Mouse (Mus musculus) frontal cortex, adult (tissue): ENCODE data around the gene Upk3bl.
"Not testable (repeated sequence)": the region's sequence is repeated elsewhere in the genome, so short reads cannot be mapped to it uniquely, and the experiment has no call there.

Experiments
- ATAC-seq: cut with Nextera tagmentation; 2 replicates; pipeline ENCODE4 v1.9.2; 2017; ENCODE audit warnings: mild to moderate bottlenecking, moderate library complexity, mixed read lengths; ENCODE audit not compliant: low TSS enrichment

Gene Upk3bl

DNA sequence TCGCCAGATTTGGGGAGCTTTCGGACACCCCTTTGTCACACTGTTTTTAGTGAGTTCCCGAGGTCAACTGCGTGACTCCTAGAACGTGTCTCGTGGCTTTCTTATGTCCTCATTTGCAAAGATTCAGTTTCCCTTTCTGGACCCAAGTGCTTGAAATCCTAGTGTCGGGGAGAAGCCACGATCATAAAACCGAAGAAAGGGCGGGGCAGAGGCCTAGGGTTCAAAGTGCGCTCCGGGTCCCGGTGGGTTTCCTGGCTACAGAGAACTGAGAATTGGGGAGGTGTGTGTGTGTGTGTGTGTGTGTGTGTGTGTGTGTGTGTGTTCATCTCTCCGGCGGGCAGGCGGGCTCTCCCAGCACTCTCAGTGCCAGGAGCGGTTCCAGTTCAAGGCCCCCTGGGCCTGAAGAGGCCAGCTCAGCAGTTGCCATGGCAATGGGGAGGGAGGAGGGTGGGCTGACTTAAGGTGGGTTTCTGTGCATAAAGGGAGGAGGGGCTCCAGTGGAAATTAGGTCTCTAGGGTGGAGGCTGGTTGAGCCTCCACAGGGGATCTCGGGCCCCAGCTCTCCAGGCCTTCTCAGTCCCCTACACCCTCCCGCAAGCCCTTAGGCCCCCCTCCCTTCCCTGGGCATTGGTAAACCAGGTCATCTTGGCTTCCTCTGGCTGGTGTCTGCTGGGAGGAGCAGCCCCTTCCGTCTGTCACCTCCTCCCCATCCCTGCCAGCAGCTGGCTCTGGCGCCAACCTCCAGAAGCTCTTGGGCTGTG, 30.8 kb downstream of the Upk3bl start:
- no peak for ATAC-seq

DNA sequence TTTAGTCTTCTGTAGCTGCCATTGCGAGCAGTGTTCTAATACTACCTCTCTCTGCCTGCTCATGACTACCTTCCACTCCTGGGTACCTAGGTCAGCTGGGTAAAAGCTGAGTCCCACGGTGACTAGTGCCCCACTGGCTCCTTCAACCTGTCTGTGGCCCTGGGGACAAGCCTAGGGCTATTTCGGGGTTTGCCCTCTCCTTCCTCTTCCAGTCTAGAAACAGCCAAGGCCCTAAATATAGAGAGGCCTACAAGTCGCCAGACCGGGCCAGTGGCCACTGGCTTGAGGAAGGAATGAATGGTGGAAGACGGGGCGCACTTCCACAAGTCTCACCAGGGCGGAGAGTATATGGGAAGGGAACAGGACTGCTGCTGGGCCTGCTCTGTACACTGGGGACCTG, 32.0 kb downstream of the Upk3bl start:
- no peak for ATAC-seq

DNA sequence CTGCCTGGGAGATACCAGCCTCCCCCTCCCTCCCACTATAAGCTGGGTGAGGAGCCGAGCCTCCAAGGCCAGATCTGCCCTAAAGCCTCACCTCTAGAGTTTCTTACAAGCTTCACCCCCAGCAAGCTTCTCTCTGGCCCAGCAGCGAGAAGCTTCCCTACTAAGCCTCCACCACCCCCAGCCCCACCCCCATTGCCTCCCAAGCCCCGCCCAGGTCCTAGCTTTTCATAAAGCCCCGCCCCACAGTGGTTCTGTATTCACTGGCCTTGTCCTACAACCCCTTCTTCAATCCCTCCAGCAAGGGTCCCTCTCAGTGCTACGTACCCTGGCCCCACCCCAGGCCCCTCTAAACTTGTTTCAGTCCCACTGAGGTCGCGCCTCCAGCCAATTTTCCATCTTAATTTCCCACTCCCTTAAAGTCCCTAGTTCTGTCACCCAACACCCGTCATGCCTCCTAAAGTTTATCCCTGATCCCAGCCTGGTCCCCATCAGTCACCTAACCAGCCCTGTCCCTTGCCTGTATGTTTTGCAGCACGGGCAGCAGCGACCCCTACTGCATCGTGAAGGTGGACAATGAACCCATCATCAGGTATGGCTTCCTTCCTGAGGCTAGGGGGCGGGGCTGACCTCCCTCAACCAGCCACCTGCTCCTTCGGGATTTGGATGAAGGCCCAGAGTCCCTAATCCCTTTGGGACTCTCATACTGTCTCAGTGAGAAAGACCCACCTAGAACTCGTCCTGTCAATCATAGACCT, 34.7 kb downstream of the Upk3bl start:
- no peak for ATAC-seq

DNA sequence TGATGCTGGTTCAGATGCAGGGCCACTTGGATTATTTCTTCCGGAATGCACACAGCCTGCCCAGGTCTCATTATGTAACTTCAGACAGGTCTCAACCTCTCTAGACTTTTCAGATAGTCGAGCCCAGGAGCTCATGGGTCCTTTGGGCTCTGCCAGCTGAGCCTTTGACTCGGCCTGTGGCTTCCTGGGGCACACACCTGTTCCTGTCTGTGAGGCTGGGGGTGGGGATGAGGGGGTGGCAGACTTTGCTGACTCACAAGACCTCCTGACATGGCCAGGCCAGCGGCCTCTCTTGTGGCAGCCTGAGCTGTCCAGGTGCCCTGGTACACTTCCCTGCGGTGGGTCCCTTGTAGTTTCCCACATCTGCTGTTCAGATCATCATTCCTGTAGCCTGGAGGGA, 37.6 kb downstream of the Upk3bl start:
- ATAC-seq: no peak

DNA sequence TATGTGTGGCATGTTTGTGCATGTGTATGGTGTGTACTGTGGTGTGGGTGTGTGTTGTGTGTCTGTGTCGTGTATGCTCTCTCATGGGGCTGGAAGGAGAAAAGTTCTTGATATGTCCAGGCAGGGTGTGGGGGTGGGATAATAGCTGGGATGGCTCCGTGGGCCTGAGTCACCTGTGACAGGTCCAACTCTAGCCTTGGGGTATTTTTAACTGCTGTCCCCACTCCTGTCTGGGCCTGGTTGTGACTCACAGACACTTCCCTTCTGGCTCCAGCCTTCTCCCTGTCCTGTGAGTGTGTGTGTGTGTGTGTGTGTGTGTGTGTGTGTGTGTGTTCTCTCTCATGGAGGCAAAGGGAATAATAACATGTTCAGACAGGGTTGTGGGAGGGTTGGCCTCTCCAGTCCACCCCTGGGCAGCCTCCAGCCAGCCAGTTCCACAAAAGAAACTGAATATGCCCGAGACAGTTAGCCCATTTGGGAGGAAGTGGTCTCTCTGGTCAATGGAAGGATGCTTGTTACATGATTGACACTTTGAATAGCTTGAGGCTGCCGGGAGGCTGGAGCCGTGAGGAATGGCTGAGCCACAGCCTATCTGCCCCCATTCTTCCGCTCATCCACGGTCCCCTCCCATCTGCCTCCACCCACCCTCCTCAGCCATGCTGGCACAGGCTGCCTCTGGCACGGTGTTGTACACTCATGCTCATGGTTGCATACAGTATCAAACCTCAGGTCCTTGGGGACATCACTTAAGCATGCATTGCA, 40.1 kb downstream of the Upk3bl start:
- peak; percentile 80; the same call in 1 of the 2 replicates for ATAC-seq

DNA sequence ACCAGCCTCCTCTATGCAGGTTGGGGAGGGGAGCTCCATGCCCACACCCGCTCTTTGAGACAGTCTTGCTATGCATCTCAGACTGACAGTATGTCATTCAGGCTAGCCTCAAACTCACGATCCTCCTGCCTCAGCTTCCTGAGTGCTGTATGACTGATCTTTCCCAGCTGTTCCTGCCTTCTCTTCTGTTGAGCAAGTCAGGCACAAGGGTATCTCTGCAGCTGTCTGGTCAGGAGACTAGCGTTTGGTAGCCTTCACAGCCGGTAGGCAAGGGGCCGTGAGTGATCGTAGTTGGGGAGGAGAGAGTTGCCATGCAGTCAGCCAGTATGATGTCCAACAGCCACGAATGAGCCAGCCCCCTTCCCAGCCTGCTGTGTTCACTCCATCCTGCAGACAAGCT, 40.8 kb downstream of the Upk3bl start:
- no peak for ATAC-seq

DNA sequence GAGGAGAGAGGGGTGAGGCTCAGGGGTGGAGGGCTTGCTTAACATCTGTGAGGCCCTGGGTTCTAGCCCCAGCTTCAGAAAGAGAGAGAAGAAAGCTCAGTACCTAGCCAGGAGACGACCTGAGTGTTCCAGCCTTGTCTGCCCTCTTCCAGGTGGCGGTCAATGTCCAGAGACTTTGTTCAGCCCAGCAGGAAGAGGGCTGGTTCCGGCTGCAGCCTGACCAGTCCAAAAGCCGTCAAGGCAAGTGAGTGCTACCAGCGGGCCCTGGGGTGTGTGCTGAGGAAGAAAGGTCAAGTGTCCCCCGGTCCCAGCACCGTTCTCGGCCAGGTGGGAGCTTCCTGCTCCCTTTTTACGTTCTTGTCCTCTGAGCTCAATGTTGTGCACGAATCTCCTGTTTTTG, 44.2 kb downstream of the Upk3bl start:
- ATAC-seq: no peak

DNA sequence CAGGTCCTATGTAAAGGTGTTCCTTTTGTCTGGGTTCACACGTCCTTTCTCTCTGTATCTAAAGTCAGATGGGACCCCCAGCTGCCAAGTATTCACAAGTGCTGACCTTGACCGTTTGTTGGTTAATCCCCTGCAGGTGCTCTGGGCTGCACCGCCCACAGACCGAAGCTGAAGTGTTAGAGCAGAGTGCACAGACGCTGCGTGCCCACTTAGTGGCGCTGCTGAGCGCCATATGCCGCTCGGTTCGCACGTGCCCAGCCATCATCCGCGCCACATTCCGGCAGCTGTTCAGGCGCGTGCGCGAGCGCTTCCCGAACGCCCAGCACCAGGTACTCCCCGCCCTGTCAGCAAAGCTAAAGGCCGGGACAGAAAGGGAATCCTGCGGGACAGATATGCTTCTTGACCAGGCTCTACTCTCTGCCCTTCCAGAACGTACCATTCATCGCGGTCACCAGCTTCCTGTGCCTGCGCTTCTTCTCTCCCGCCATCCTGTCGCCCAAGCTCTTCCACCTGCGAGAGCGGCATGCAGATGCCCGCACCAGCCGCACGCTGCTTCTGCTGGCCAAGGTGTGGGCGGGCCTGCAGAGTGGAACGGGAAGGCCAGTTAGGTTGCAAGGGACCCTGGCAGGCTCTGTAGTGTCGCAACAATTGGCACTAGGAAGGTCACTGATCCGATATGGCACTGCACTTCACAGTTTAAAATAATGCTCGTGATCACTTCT, 48.0 kb downstream of the Upk3bl start:
- peak; percentile 75 for ATAC-seq

DNA sequence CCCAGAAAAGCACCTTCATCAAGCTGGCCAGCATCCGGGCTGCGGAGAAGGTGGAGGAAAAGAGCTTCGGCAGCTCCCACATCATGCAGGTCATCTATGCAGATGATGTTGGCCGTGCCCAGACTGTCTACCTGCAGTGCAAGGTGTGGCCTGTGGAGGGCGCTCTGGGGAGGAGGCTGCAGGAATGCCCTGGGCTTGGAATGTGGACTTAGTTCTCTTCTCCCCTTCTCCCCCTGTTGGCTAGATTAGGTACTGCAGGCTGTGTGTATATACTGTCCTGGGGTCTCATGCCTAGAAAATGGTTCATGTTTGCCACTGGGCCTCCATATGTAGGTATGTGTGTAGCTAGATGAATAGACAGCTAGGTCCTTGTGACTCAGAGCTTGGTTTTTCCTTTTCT, 50.2 kb downstream of the Upk3bl start:
- no peak for ATAC-seq

DNA sequence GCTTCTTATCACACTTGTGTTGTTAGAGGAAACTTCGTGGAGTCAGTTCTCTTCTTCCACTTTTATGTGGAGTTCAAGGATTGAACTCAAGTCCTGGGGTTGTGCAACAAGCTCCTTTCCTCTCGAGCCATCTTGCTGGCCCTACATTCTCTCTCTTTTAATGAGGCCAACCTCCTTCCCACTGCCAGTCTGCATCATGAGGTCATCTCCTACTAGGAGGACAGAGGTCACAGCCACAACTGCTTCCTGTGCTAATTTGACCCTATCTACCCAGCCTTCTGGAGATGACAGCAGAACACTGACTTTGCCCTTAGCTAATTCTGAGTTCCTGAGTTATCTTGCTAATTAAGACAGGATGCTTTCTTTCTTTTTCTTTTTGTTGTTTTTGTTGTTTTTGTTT, 54.2 kb downstream of the Upk3bl start:
- no peak for ATAC-seq

DNA sequence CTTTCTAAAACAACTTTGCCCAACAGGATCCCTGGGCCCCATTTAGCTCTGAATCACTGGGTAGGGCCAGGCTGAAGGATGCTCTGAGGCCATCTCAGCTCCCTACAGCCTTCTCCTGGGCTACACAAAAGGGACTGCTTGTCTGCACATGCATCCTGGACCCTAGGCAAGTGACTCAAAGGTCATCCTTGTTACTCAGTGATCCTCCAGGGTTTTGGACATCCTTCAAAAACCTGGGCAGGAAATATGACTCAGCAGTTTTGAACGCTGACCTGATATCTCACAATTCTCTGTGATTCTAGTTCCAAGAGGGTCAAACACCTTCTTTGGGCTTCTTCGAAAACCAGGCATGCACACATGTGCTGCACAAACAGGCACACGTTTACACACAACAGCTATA, 54.8 kb downstream of the Upk3bl start:
- no peak for ATAC-seq

DNA sequence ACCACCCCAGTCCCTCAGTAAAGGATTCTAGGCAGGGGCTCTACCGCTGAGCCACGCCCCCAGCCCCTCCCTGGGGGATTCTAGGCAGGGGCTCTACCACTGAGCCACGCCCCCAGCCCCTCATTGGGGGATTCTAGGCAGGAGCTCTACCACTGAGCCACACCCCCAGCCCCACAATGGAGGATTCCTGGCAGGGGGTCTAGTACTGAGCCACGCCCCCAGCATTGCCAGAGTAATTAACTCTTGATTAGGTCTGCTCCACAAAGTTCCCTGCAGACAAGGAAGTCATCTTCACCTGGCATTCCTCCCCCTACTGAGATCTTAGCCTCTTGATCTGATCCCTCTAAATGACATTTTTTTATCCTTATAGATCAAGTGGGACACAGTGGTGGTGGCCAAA, 59.3 kb downstream of the Upk3bl start:
- ATAC-seq: not testable (repeated sequence)
